Mouse (Mus musculus): ENCODE results near the gene Ninj1.

The Ninj1 gene

GRCm38 (mm10) chr13:49198734-49199133 lies 11.4 kb downstream of the Ninj1 start:
- DNase-seq: no peak

GRCm38 (mm10) chr13:49199891-49200290 lies 12.6 kb downstream of the Ninj1 start:
- no peak for DNase-seq

DNA sequence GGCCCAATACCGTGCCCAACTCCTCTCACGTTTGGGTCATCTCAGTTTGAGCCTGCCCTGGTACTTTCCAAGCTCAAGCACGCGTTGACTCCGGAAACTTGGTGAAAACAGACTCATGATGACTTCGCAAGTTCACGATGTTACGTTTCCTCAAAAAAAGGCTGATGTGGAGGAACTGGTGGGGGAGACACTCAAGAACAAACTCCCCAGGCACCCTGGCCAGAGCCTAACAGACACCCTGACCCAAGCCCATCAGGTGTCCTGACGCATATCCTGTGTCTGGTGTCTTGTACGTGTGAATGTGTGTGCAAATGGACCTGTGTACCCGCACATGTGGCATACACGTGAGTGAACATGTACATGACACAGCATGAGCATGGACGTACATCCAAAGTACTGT lies 13.4 kb downstream of the Ninj1 start:
- no peak for DNase-seq

GRCm38 (mm10) chr13:49202556-49202955 lies 15.3 kb downstream of the Ninj1 start:
- no peak for DNase-seq

- DNase-seq: peak; percentile 88
Observed at GRCm38 (mm10) chr13:49205381-49205998, 18.2 kb downstream of the Ninj1 start.

DNA sequence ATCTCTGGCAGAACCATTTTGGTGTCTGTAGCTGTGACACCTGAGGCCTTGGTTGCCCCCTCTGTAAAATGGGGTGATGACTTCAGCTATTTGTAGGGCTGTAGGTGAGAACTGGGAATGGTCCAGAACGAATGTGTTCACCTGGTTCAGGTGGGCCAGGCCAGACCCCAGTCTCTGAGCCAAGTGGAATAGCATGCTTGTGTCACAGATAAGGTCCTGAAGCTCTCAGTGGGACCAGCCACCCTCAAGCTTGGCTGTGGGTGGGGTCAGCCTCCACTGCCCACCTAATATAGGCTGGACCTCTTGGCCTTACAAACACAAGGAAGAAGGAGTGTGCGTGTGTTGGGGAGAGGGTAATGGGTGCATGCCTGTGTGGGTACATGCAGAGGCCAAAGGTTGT lies 19.1 kb downstream of the Ninj1 start:
- DNase-seq: no peak

DNA sequence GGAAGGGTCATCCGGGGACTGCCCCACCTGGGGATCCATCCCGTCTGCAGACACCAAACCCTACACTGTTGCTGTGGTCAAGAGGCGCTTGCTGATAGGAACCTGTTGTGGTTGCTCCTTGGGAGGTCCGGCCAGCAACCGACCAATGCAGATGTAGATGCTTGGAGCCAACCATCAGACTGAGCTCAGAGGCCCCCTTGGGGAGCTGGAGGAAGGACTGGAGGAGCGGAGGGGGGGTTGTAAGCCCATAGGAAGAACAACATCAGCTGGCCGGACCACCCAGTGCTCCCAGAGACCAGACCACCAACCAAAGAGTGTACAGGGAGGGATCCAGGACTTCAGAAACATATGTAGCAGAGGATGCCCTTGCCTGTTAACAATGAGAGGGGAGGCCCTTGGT lies 22.0 kb downstream of the Ninj1 start:
- DNase-seq: no peak

DNA sequence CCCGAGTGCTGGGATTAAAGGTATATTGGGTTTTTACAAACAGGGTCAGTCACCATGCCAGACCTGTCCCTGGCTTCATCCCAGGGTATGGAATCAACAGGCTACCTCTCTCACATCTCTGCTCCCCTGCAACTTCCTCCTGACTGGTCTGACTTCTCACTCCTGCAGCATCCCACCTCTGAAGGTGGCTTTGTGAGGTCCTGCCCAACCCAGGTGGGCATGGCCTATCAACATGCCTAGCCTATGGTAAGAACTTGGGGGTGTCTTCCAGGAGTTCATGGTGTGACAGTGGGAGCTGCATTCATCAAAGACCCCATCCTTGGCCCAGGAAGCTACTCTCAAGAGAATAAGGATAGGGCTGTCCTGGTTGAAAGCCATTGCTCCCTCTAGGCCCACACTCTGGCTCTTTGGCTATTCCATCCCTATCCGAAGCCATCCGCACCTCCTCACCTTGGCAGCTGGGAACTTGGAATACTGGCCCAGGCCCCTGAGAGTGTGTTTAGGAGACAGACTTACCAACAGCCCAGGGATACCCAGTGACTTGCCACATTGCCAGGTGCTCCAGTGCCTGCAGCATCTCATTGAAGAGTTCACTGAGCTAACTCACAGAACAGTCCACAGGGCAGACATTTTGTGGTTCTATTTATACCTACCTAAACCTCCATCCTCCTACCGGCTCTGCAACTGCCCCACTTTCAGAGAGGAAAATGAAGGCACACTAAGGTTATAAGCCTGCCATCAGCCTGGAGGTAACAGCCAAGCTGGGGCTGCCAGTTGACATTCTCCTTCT lies 25.6 kb downstream of the Ninj1 start:
- DNase-seq: no peak

DNA sequence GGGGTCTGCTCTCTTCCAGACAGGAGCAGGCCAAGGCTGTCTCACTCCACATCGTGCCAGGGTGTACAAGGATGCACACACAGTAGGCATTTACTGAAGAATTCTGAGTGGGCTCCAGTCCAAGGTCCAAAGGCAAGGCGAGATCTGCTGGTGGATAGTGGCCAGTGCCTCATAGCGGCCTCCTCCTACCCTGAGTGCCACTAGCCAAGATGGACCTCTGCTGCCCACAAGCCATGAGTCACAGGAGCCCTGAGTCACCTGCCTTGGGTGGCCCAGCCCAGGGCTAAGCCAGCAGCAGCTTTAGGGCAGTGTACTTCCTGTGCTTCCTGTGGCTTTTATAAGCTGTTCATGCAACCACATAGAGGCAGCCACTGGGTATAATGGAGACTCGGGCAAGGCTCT lies 26.2 kb downstream of the Ninj1 start:
- DNase-seq: peak; percentile 40

GRCm38 (mm10) chr13:49214454-49214853 lies 27.2 kb downstream of the Ninj1 start:
- DNase-seq: no peak

DNA sequence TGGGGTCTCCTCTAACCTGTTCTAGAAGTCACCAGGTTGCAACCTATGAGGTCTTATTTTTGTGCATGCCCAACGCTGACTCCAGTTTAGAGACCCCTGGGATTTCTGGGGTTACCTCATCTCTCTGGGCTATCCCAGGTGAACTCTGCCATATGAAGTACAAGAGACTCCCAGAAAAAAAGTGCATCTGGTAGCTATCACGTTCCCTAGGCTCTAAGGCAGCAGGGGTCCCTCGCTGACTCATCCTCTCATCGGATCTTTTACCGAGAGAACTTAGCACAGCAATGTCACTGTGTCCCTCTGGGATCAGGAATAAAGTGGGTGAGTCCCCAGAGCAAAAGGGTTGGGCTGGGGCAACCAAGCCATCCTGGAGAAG lies 27.8 kb downstream of the Ninj1 start:
- DNase-seq: no peak

- DNase-seq: peak; percentile 98
Observed at GRCm38 (mm10) chr13:49215504-49216219, 28.4 kb downstream of the Ninj1 start, which contains the start of gene Card19. Card19 (minus strand) TSS chr13:49216037.

GRCm38 (mm10) chr13:49216220-49216552 lies 28.9 kb downstream of the Ninj1 start:
- DNase-seq: no peak

DNA sequence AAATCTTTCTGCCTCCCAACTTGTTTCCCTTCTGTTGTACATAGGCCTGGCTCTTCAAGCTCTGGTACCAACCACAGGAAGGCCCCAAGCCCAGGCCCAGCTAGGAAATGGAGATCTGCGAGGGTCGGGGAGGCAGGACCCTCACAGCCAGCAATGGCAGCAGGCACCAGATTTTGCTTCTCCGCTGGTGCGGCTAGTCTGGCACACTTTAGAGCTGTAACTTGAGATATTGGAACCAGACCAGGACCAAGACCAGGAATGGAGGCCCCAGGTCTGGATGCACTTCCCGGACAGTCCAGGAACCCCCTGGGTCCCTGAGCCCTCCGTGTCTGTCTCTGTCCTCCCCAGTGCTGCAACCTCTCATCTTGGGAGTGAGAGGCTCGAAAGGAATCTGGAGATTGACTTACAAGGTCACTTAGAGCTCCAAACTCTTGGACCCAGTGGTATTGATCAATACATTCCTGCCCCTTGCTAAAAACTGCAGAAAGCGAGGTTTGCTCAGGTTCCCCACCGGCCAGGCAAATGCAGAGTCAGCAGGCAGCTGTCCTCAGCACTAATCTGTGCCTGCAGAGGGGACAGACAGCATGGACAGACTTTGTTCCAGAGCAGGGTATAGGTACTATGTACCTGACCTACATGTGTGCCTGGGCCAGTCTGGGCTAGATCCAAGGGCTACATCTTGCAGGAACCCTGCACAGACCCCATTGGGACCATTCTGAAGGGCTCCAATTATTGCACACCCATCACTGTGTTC lies 29.7 kb downstream of the Ninj1 start:
- no peak for DNase-seq

DNA sequence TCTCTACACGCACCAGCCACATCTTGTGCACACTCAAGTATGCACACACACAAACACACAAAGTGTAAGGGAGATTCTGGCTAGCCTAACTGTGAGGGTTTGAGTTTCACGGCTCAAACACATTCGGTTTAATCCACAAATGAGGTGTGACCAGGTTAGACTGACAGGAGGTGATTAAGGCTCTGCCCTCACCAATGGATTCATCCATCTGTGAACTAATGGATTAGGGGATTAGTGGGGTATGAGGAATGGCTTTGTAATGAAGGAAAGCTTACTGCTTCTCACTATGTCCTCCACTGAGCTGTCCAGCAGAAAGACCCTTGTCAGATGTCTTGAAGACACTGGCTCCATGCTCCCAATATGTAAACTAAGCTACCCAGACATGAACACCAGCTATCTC lies 31.4 kb downstream of the Ninj1 start:
- no peak for DNase-seq

GRCm38 (mm10) chr13:49219367-49219766 lies 32.1 kb downstream of the Ninj1 start:
- DNase-seq: no peak

- DNase-seq: no peak
Observed at GRCm38 (mm10) chr13:49220912-49221311, 33.6 kb downstream of the Ninj1 start.

DNA sequence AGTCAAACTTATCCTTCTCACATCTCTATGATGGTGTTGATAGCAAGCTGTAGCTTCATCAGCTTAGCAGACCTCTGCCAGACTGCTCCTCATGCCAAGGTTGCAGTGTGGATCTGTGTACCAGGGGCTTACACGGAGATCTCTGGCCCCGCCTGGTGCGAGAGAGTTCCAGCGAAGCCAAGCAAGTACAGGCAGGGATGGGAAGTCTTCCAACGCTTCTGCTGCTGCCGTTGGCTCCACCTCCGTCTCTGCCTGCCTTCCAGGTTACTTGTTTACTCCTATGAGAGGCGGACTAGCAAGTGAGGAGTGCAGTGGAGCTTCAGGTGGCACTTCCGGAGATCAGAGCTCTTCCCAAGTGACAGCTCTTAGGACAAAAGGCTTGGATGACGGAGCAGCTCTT lies 37.0 kb downstream of the Ninj1 start:
- peak; percentile 66 for DNase-seq

DNA sequence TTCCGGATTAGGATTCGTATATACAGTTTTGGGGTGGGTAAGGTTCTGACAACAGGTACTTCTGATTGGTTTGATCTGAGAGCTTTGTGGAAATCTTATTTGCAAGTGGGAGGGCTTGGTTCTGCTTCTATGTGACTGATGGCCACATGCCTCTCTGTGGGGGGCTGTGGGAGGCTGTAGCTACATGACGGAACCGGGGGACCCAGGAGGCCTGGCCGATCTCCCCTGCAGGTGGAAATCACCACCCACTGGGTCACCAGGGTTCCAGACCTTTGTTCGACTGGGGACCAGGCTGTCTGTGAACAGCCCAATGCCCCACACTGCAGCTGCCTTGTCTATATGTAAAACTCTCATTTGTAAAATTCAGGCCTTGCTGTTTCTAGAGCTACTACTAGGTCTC lies 37.4 kb downstream of the Ninj1 start:
- no peak for DNase-seq

DNA sequence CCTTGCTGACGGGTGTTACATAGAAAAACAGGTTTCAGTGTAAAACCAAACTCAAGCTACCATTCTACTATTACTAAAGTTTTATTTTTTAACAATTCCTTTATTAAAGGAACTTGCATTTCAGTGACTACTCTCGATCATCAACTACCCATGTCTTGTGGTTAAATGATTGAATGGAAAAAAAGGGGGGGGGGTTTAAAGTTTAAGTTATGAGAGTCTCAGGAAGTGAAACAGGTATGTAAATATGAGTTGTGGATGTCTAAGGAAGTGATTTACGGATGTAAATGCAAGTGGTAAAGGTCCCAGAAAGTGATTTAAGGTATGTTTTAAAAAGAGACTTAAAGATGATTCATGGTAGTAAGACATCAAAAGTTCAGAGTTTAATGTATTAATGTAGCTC lies 37.9 kb downstream of the Ninj1 start:
- DNase-seq: no peak

DNA sequence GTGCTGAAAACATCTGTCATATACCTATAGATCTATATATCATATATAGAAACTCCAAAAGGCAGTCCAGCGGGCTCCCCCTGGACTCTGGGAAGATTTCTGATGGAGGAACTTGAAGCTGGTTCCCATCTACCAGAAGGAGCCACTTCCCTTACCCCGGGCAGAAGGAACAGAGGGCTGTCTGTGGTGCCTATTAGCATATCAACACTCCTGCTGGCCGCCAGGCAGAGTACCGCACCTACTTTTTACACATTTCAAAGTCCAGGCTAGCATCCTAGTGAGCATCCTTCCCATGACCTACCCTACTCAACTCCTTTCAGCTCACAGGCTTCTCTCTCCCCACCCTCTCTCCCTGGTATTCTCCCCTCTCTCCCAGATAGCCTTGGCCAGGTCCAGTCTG lies 38.3 kb downstream of the Ninj1 start:
- DNase-seq: no peak

DNA sequence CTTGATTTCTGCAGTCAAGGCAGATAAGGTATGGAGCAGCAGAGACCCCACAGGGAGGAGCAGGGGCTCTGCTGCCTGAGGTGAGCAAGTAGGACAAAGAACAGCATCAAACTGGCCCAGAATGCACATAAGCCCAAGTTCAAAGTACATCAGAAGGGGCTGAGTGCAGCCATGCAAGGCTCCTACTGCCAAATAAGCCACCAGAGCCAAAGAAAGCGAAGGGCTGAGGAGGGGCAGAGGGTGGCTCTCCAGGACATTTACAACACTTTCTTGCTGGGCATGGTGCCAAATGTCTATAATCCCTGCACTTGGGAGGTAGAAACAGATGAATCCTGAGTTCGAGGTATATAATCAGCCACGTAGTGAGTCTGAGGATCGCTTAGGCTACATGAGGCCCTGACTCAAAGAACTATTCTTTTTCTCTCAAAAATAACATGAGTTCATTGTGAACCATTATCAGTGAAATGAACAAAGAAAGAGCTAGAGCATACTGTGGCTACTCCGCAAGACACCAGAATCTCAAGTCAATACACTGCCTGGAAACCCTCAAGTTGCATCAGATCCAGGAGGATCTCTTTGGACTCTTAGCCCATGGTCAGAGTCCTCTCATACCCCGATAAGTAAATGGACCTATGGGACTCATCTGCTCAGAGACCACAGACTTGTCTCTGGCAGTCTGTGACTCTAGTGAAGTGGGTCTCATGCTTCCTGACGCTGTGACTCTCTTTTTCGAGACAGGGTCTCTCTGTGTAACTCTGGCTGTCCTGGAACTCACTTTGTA lies 46.7 kb downstream of the Ninj1 start:
- peak; percentile 83 for DNase-seq

DNA sequence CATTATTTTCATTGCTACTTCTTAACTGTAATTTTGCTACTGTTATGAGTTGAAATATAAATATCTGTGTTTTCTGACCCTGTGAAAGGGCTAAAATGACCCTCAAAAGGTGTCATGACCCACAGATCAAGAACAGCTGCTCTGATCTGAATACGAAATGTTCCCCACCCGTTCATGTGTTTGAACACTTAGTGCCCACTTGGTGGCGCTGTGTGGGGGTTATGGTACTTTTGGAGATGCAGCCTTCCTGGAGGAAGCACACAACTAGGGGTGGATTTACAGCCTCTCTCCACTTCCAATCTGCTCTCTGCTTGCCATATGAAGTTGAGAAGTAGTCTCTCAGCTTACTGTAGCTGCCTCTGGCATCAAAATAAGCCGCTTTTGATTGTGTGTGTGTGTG lies 47.4 kb downstream of the Ninj1 start:
- DNase-seq: no peak

All from kidney, postnatal 14 days (tissue).